Mouse (Mus musculus) C2C12 (cell line): ENCODE measurements around the gene Olfr1155.

Experiments
- CTCF ChIP-seq: IDR thresholded peaks from one replicate; pipeline ENCODE4 v1.5.1; 2011; ENCODE audit not compliant: control insufficient read depth, insufficient read depth, insufficient read length
- MAX ChIP-seq: IDR thresholded peaks from one replicate; pipeline ENCODE4 v1.6.1; 2011; ENCODE audit warnings: mild to moderate bottlenecking, control low read depth
- MYOD1 ChIP-seq: IDR thresholded peaks from one replicate; pipeline ENCODE4 v1.6.1; 2011; ENCODE audit warnings: low read depth; ENCODE audit not compliant: control insufficient read depth, insufficient read length

DNA sequence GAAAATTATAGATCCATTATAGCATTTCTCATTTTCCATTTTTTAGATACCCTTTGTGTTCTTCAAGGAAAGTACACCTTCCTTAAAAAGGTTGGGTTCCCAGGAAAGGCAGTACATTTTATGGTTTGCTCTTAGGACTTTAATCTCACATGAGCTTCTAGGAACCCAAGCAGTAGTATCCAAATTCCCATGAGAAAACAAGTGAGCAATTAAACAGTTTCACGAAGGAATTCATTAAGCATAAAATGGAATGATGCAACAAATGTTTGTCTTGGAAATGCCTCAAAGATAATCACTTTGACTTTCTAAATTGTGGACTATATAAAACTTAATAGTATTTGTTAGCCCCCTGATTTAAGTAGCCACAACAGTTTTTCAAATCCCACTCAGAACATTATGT, 39.9 kb downstream of the Olfr1155 start, which contains the start of gene Olfr1154:
- TF ChIP-seq CTCF (no peak), MAX (no peak), MYOD1 (no peak)
